Mouse (Mus musculus): ENCODE results near the gene Sqor.

DNA sequence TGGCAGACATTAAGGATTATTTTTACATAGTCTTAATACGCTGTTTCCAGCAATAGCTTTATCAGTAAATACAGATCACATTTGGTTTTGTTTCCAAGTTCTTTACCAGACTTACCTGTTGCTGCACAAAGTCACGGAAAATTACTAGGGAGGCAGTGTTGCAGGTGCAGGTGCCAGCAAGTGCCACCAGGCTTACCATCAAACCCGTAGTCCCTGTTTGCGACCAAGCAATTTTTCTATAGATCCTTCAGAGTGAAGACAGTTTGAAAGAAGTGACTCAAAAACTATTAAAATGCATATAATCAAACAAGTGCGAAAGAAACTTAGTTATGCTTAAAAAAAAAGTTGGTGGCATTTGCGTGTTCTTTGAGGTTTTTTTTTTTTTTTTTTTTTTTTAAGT is 511 bp upstream of the Sqor start:
- TF ChIP-seq CTCF (conservative IDR thresholded peaks at IDR 0.05; ENCODE audit: low read length) (no peak), NANOG (IDR thresholded peaks at IDR 0.05; ENCODE audit: borderline replicate concordance, low read length) (no peak)

Data from E14TG2a.4 (cell line).